Mouse (Mus musculus): ENCODE data around the gene Serbp1.

GRCm38 (mm10) chr6:67317068-67317467 lies 79.1 kb downstream of the Serbp1 start:
- TF ChIP-seq CTCF (IDR thresholded peaks at IDR 0.05) (no peak), POLR2A (IDR thresholded peaks at IDR 0.05; ENCODE audit: insufficient read depth, low read depth, low read length) (no peak), EP300 (IDR thresholded peaks at IDR 0.05; ENCODE audit: insufficient read depth, low read depth, low read length) (no peak)

Data from heart, adult 2 months (tissue).